Mouse (Mus musculus): ENCODE results near the gene Tmem208.
"Not testable (repeated sequence)": the region's sequence is repeated elsewhere in the genome, so short reads cannot be mapped to it uniquely, and the experiment has no call there.

GRCm38 (mm10) chr8:105291802-105292201 lies 34.4 kb upstream of the Tmem208 start:
- TF ChIP-seq POLR2A (IDR thresholded peaks at IDR 0.05; ENCODE audit: low read depth, low read length); CTCF (IDR thresholded peaks at IDR 0.05; ENCODE audit: extremely low read depth, insufficient read length, insufficient replicate concordance, low read depth, low read length): not testable (repeated sequence)

Measured in small intestine, adult 2 months (tissue).